Mouse (Mus musculus): Measurements from ENCODE around the gene Gm20388. TPM values are rescaled to one million over a fixed set of nuclear protein-coding genes. Genes with fewer than 3 reads are reported as not detected.
"Not testable (repeated sequence)": the region's sequence is repeated elsewhere in the genome, so short reads cannot be mapped to it uniquely, and the experiment has no call there.

Gm20388 gene
- polyA plus RNA-seq, 1 experiment from 2014 or later, result not detected

DNA sequence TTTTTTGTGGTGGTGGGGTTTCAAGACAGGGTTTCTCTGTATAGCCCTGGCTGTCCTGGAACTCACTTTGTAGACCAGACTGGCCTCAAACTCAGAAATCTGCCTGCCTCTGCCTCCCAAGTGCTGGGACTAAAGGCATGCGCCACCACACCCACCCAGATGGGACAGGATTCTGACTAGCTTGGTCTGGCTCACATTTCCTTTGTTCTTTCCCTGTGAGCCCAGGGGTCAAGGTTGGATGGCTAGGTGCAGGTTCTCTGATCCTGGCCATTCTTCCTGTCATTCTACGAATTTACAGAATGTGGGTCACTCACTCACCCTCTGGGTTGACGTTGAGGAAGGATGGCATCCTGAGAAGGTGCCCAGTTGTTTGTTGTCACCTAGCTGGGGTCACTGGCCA lies 423.6 kb downstream of the Gm20388 start:
- H3K9ac ChIP-seq, result not testable (repeated sequence)
- H3K4me1 ChIP-seq (replicated peaks), result peaks cover 45% of the 10 kb centered on the region

DNA sequence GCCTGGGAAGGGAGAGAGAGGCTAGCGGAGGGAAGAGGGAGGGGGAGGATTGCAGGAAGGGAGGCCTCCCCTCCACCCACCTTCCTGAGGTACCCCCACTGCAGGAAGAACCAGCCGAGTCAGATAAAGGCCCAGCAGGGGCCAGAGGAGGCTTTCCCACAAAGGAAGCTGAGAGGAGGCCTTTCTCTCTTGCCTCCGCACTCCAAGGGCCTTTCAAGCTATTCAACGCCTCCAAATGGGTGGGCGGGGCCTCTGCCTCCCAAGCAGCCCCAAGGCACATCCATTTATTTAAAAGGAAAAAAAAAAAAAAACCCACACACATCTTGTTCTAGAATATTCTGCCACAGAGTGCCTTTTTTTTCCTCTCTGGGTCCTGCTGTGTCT lies 424.2 kb downstream of the Gm20388 start:
- Histone ChIP-seq H3K9me3 (replicated peaks) (no peaks in the 10 kb centered on the region), H3K27ac (peak overlapping the region; percentile 63), H3K4me1 (replicated peaks) (peaks cover 51% of the 10 kb centered on the region), H3K9ac (0 out of 2 replicates have a peak overlapping the region, but pooled peaks have one; percentile 4), H3K4me3 (no peak overlapping the region), H3K27me3 (peaks cover 4% of the 10 kb centered on the region; the same call in 1 of the 2 replicates), H3K4me2 (peak overlapping the region; percentile 41; the same call in 1 of the 2 replicates), H3K36me3 (no peaks in the 10 kb centered on the region)
- WGBS, result 31% methylated on average over 5 of the region's 5 CpGs
- ATAC-seq (replicated peaks; ENCODE audit: insufficient number of reproducible peaks, insufficient read depth, low FRiP score, low read depth), result 0 out of 2 replicates have a peak, but pooled peaks have one; percentile 20

More for the DNA sequence above, 423.6 kb downstream of the Gm20388 start:
- not testable (repeated sequence) for H3K4me3 ChIP-seq; ATAC-seq (replicated peaks; ENCODE audit: insufficient number of reproducible peaks, insufficient read depth, low FRiP score, low read depth); H3K36me3 ChIP-seq; H3K9me3 ChIP-seq (replicated peaks); H3K4me2 ChIP-seq; H3K27me3 ChIP-seq
- H3K27ac ChIP-seq, result peak overlapping the region; percentile 63; the same call in 1 of the 2 replicates
- 70% methylated on average over 3 of the region's 3 CpGs for WGBS

DNA sequence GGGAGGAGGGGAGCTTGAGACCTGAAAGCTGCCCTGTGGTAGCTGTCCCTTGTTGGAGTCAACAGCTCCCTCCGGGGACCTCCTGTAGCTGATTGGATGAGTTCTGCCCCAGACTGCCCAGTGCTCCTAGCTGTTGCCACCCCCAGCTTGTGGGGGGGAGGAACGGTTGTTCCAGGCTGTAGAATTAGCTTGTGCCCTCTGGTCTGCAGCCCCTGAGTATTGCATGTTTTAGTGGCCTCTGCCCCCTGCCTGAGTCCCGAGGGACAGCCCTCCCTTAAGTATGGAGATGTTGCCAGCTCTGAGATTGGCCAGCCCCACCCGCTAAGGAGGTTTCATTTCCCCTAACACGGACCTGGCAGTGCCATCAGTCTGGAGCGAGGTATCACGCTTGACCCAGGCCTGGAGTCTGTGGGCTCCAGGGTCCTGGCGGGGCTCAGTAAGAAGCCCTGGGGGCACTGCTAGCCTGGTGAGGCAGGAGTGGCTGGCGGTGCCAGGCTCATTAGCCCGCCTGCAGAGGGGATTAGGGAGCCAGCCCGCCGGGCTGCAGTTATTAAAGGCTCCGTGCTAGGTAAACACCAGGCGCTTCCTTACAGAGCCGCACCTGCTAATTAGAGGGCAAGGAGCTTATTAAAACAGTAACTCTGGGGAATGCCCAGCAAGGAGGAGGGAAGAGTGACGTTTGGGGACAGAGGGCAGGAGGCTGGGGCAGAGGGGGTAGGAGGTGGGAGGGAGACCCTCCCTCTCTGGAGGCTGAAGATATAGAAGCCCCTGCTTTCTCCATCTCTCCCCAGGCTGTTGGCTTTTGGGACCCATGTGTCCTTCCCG lies 424.8 kb downstream of the Gm20388 start:
- Histone ChIP-seq H3K27ac (peak overlapping the region; percentile 63), H3K4me2 (peak overlapping the region; percentile 41), H3K4me3 (no peak overlapping the region), H3K4me1 (replicated peaks) (peaks cover 54% of the 10 kb centered on the region), H3K27me3 (peaks cover 4% of the 10 kb centered on the region; the same call in 1 of the 2 replicates), H3K36me3 (no peaks in the 10 kb centered on the region), H3K9ac (no peak overlapping the region), H3K9me3 (replicated peaks) (no peaks in the 10 kb centered on the region)
- WGBS, result 18% methylated on average over 17 of the region's 17 CpGs
- no peak; the same call in 1 of the 2 replicates for ATAC-seq (replicated peaks; ENCODE audit: insufficient number of reproducible peaks, insufficient read depth, low FRiP score, low read depth)

DNA sequence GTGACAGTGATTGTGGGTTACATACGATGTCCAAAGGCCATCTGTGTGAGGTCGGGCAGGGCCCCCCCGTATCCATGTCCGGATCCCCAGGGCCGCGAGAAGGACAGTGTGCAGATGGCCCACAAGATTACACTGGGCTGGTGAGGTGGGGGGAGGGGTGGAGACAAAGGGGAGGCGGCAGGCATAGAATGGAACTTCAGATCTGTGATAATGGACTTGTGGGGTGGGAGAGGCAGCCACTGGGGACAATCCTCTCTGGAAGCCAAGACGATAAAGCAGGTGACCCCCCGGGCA lies 425.4 kb downstream of the Gm20388 start:
- 7% methylated on average over 9 of the region's 9 CpGs for WGBS
- ATAC-seq (replicated peaks; ENCODE audit: insufficient number of reproducible peaks, insufficient read depth, low FRiP score, low read depth), result no peak
- no peak overlapping the region for H3K9ac ChIP-seq

DNA sequence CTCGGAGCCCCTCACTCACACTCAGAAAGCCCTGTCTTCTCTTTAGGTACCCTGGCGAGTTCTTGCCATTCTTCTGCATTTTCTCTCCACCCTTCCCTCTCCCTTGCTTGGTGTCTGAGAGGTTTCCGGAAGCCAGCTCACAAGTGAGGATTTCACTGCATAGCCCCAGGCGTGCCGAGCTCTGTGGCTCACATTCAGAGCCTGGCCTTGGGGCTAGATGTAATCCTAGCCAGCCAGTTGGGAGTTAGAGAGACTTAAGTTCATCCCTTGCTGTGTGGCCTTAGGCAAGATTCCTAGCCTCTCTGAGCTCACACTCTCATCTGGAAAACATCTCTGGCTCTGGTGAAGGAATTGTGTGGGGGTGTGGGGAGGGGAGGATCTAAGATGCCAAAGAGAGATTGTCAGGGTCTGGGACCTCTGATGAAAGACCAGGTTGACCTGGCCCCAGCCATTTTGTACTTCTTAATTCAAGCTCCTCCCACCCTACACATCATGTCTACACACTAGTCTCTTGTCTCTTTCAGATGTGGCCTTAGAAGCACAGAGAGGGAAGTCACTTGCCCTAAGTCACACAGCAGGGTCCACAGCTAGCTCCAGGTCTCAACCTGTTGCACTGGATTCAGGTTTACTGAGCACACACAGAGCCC lies 426.4 kb downstream of the Gm20388 start:
- Histone ChIP-seq H3K9ac (no peak overlapping the region), H3K9me3 (replicated peaks) (no peaks in the 10 kb centered on the region), H3K36me3 (no peaks in the 10 kb centered on the region), H3K4me1 (replicated peaks) (peaks cover 49% of the 10 kb centered on the region), H3K27ac (no peak overlapping the region), H3K4me2 (no peak overlapping the region), H3K4me3 (no peak overlapping the region), H3K27me3 (peaks cover 4% of the 10 kb centered on the region; the same call in 1 of the 2 replicates)
- ATAC-seq (replicated peaks; ENCODE audit: insufficient number of reproducible peaks, insufficient read depth, low FRiP score, low read depth), result no peak
- 58% methylated on average over 5 of the region's 5 CpGs for WGBS

More for the DNA sequence above, 425.4 kb downstream of the Gm20388 start:
- Histone ChIP-seq H3K36me3 (no peaks in the 10 kb centered on the region), H3K27me3 (peaks cover 4% of the 10 kb centered on the region; the same call in 1 of the 2 replicates), H3K4me2 (peak overlapping the region; percentile 41; the same call in 1 of the 2 replicates), H3K4me3 (no peak overlapping the region), H3K27ac (peak overlapping the region; percentile 63), H3K9me3 (replicated peaks) (no peaks in the 10 kb centered on the region), H3K4me1 (replicated peaks) (peaks cover 54% of the 10 kb centered on the region)

DNA sequence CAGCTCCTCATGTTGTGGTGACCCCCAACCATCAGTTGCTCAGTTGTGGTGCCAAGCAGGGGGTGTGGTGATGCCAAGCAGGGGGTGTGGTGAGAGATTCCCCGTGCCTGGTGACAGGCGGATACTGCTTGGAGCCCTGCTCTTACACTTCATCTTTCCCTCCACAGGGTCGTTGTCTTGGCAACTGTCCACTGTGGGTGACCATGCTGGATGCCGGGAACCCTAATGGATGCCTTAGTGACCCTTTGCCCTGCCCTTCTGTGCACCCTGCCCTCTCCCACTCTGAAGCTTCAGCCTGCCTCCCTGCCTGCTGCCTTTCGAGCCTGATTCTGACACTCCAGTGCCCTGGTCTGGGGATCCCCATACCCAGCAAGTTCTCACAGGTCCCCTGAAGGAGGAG lies 427.0 kb downstream of the Gm20388 start:
- no peak overlapping the region for H3K27ac ChIP-seq

DNA sequence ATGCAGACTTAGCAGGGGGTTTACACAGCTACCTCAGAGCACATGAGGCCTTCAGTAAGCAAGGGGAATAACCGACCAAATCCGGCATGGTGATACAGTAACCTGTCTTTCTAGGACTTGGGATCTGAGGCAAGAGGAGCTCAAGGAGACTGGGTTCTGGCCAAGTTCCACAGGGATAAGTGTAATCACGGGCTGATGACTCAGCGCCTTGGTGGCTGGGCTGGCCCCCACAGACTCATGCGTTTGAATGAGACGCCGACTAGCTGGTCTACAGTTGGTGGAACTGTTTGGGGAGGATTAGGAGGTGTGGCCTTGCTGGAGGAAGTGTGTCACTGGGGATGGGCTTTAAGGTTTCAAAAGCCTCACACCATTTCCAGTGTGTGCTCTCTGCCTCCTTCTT lies 428.0 kb downstream of the Gm20388 start:
- Histone ChIP-seq H3K36me3 (no peaks in the 10 kb centered on the region), H3K4me2 (no peak overlapping the region), H3K9ac (no peak overlapping the region), H3K27ac (no peak overlapping the region), H3K9me3 (replicated peaks) (no peaks in the 10 kb centered on the region), H3K27me3 (peaks cover 4% of the 10 kb centered on the region; the same call in 1 of the 2 replicates), H3K4me1 (replicated peaks) (peaks cover 58% of the 10 kb centered on the region), H3K4me3 (no peak overlapping the region)
- 80% methylated on average over 7 of the region's 7 CpGs for WGBS
- ATAC-seq (replicated peaks; ENCODE audit: insufficient number of reproducible peaks, insufficient read depth, low FRiP score, low read depth), result no peak

More for the DNA sequence above, 427.0 kb downstream of the Gm20388 start:
- H3K9ac ChIP-seq, result no peak overlapping the region
- H3K4me1 ChIP-seq (replicated peaks), result peaks cover 49% of the 10 kb centered on the region
- H3K4me2 ChIP-seq, result no peak overlapping the region
- no peaks in the 10 kb centered on the region for H3K9me3 ChIP-seq (replicated peaks)
- H3K36me3 ChIP-seq, result no peaks in the 10 kb centered on the region
- no peak for ATAC-seq (replicated peaks; ENCODE audit: insufficient number of reproducible peaks, insufficient read depth, low FRiP score, low read depth)
- H3K27me3 ChIP-seq, result peaks cover 4% of the 10 kb centered on the region; the same call in 1 of the 2 replicates
- WGBS, result 72% methylated on average over 5 of the region's 5 CpGs
- H3K4me3 ChIP-seq, result no peak overlapping the region

DNA sequence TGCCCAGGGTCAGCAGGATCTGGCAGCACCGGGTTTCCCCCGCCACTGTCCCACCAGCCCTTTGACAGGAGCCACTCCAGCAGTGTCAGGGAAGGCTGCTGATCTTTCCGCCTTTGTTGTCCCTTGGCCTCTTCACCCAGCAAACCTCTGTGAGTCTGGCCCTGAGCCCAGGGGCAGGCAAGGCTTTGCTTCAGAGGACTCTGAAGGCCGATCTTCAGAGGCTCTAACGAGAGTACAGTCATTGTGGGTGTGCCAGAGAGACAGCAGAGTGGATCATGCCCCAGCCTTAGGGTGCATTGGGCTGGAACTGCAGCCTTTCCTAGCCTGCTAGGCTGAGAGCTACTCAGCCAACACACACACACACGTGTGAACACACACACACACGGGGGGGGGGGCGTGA lies 429.1 kb downstream of the Gm20388 start:
- ATAC-seq (replicated peaks; ENCODE audit: insufficient number of reproducible peaks, insufficient read depth, low FRiP score, low read depth), result peak; percentile 24; the same call in 1 of the 2 replicates
- WGBS, result 33% methylated on average over 7 of the region's 8 CpGs
- Histone ChIP-seq H3K4me2 (no peak overlapping the region), H3K27ac (peak overlapping the region; percentile 42), H3K4me3 (no peak overlapping the region), H3K36me3 (no peaks in the 10 kb centered on the region), H3K9me3 (replicated peaks) (no peaks in the 10 kb centered on the region), H3K4me1 (replicated peaks) (peaks cover 64% of the 10 kb centered on the region), H3K27me3 (peaks cover 4% of the 10 kb centered on the region; the same call in 1 of the 2 replicates), H3K9ac (no peak overlapping the region)

DNA sequence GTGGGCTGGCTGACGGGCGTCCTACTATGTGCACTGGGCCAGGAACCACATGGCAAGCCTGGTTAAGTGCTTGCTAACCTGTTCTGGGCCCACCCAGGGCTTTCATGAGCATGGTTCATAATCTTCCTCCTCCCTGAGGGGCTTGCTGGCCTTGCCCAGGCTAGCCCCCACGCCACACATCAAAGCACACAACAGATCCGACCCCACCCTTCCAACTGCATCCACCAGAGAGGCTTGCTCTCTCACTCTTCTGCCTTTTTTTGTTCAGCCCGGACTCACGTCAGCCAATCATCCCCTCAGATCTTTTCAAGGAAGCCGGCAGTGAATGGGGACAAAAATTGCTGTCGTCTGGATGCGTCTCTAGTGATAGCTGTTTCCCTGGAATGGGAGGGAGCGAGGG lies 430.5 kb downstream of the Gm20388 start:
- no peak overlapping the region for H3K9ac ChIP-seq
- H3K36me3 ChIP-seq, result no peaks in the 10 kb centered on the region
- no peak overlapping the region for H3K4me2 ChIP-seq
- peaks cover 50% of the 10 kb centered on the region for H3K4me1 ChIP-seq (replicated peaks)
- peaks cover 4% of the 10 kb centered on the region; the same call in 1 of the 2 replicates for H3K27me3 ChIP-seq
- H3K27ac ChIP-seq, result no peak overlapping the region
- no peaks in the 10 kb centered on the region for H3K9me3 ChIP-seq (replicated peaks)
- WGBS, result 78% methylated on average over 10 of the region's 10 CpGs
- no peak overlapping the region for H3K4me3 ChIP-seq
- no peak for ATAC-seq (replicated peaks; ENCODE audit: insufficient number of reproducible peaks, insufficient read depth, low FRiP score, low read depth)

DNA sequence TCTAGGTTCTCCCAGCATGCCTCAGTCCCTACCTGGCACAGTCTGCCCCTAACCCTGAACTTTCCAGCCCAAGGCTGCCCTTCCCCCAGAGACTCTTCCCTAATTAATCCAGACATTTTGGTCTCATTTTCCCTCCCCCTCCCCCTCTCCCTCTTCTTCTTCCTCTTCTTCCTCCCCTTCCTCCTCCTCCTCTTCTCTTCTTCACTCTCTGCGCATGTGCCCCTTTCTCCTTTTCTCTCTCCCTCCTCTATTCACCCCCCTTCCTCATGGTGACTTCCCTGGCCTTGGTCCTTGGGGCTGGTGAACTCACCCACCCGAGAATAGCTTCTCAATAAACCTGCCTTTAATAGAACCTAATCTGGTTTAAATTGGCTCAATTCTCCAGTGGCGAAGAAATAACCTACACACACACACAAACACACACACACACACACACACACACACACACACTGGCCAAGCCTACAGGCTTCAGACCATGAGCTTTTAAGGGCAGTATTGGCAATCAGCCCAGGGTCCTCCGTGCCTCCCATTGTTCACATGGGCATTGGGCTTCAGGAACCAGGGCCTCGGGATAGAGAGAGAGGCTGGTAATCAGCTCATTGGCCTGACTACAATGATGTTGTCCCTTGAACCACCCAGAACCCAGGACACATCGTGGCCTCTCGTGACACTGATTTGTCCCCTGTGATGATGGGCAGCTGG lies 432.4 kb downstream of the Gm20388 start:
- Histone ChIP-seq H3K4me3 (no peak overlapping the region), H3K4me1 (replicated peaks) (peaks cover 46% of the 10 kb centered on the region), H3K9ac (no peak overlapping the region), H3K36me3 (no peaks in the 10 kb centered on the region), H3K27ac (peak overlapping the region; percentile 4; the same call in 1 of the 2 replicates), H3K4me2 (no peak overlapping the region), H3K9me3 (replicated peaks) (no peaks in the 10 kb centered on the region), H3K27me3 (no peaks in the 10 kb centered on the region)
- WGBS, result 50% methylated on average over 7 of the region's 7 CpGs
- no peak for ATAC-seq (replicated peaks; ENCODE audit: insufficient number of reproducible peaks, insufficient read depth, low FRiP score, low read depth)

DNA sequence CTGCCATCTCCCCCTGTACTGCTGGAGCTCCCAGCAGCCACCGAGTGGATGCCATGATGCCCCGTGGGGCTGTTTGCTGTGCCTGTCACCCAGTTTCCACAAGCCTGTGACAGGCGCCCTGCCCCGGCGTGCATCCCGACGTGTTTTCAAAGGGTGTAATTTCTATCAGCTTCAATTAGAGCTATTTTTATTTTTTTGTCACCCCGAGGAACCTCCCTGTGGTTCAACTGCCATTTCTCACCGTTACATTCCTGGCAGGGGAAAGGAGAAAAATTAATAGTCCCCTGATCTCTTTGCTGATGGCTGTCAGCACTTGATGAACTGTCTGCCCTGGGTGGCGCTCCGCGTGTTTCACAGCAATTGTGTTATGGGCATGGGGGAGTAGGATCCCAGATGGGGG lies 432.9 kb downstream of the Gm20388 start:
- no peak overlapping the region for H3K4me3 ChIP-seq
- no peak for ATAC-seq (replicated peaks; ENCODE audit: insufficient number of reproducible peaks, insufficient read depth, low FRiP score, low read depth)
- no peak overlapping the region for H3K4me2 ChIP-seq
- no peaks in the 10 kb centered on the region for H3K36me3 ChIP-seq
- no peaks in the 10 kb centered on the region for H3K27me3 ChIP-seq
- H3K4me1 ChIP-seq (replicated peaks), result peaks cover 46% of the 10 kb centered on the region
- WGBS, result 57% methylated on average over 12 of the region's 12 CpGs
- no peak overlapping the region for H3K9ac ChIP-seq
- H3K9me3 ChIP-seq (replicated peaks), result no peaks in the 10 kb centered on the region
- H3K27ac ChIP-seq, result peak overlapping the region; percentile 4
